Mouse (Mus musculus) heart, postnatal 36 days (tissue): Measurements from ENCODE around the gene Reep6. TPM values are rescaled to one million over a fixed set of nuclear protein-coding genes. Genes with fewer than 3 reads are reported as not detected.

ENCODE experiments used
- DNase-seq, 2 experiments: peaks; one replicate each; pipeline ENCODE4 v3.0.0; 2021 to 2022
- intact Hi-C: fragments of 180-260 bp; cut with DNase I; formaldehyde crosslinking; loops from one replicate; pipeline ENCODE4 v1.15.1; 2025
- total RNA-seq, 2 experiments: library from RNA; stranded (reverse); gene quantifications; 2 replicates each; pipeline ENCODE4 v1.2.3; 2021

The Reep6 gene
- total RNA-seq, 2 experiments from 2014 or later: 2.7 TPM

DNA sequence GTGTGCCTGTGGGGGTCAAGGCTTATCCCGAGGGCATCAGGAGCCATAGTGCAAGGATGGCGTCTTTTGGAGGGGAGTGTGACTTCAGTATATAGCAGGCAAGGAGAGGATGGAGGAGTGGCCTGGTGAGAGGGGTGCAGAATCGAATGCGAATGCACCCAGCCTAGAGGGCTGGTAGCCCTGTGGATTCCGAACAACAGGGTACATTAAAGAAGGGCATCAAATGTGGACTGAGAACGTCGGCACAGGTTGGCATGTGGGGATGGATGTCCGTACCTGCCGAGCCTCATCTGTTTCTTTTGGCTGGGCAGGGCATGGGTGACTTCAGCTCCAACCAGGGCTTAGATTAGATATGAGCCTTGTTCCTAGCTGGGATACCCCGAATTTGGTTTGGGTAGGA is 29.9 kb upstream of the Reep6 start:
- no peak for DNase-seq
- intact Hi-C loops: no loop called here

DNA sequence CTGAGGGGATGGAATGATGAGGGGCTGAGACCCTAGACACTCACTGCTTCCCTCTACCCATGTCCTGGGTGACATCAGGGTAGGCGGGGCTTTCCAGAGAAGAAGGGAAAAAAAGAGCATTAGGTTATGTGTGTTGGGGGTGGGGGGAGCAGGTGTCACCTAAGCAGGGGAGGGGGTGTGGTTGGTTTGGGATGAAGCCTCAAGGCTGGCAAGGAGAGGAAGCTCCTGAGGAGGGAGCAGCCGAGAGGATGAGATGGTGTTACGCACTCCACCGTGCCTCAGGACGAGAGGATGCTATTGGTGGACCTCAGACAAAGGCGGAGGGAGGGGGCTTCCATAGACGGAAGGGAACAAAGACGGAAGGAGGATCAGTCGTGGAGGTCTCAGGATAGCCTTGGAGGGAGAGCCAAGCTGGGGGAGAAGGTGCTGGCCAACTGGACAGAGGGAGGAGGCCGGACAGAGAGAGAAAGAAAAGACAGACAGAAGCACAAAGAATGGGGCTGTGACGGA is 29.0 kb upstream of the Reep6 start:
- intact Hi-C loops: no loop called here
- no peak for DNase-seq

DNA sequence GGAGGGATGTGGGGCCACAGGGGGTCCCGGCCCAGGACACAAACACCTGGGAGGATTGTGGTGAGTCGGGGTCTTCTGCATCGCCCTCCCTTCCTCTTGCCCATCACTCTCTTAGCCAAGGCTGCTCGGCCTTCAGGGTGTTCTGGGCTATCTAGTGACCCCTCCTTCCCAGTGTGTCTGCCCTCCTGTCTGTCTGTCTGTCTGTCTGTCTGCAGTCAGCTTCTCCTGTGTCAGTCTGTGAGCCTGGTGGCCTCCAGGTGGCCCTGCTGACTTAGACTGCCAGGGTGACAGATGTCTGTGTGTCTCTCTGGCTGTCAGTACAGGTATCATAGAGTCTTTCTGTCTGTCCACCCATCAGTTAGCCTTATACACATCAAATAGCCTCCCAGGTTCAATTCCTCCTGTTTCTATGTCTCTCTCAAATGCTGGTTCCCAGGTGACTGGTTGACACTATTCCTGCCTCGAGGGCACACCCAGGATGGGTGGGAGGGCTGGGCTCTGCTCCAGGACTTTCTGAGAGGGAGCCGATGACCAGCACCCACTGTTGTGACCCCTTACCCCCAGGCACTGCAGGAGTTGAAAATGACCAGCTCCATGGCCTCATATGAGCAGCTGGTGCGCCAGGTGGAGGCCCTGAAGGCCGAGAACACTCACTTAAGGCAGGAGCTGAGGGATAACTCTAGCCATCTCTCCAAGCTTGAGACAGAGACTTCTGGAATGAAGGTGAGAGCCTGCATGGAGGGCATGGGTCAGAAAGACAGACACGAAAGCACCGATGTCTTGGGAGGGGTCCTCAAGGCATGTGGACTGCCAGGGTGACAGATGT is 28.3 kb upstream of the Reep6 start:
- DNase-seq: no peak
- intact Hi-C loops: no loop called here

DNA sequence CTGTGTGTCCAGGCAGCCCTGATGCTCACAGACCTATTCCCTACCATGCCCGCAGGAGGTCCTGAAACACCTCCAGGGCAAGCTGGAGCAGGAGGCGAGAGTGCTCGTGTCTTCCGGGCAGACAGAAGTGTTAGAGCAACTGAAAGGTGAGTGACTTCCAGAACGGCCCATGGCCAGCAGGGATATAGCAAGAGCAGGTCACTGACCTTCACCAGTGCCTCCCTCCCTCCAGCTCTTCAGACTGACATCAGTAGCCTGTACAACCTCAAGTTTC is 27.7 kb upstream of the Reep6 start:
- DNase-seq: no peak
- intact Hi-C loops: no loop called here

DNA sequence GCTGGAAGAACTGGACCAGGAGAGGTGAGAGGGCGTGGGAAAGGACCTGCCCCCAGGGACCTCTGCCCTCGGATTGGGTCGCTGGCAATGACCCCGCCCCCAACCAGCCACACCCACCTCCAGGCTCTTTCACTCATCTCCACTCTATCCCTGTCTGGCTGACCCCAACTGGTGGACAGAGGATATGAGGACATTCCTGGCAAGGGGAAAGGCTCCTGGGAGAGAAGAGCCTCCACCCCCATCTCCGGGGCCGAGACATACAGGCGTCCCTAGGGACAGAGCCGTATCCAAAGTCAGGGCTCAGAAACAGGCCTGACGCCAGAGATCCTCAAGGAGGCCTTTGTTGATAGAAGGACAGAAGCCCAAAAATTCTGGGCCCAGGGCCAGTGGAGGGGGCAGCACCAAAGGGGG is 27.3 kb upstream of the Reep6 start:
- intact Hi-C loops: no loop called here

DNA sequence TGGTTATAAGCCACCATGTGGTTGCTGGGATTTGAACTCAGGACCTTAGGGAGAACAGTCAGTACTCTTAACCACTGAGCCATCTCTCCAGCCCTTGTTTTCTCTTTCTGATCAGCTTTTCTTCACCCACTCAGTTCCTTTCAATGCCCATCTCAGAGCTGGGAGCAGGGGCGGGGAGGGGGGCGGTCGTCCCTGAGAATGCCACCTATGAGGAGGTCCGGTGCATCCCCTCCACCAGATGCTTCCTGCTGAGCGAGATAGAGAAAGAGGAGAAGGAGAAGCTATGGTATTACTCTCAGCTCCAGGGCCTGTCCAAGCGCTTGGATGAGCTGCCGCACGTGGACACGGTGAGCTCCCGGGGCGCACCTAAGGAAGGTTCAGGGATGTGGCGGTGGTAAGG is 25.3 kb upstream of the Reep6 start:
- DNase-seq: no peak
- intact Hi-C loops: no loop called here

More for the DNA sequence above, 27.3 kb upstream of the Reep6 start:
- DNase-seq: peak; percentile 82 to 83

DNA sequence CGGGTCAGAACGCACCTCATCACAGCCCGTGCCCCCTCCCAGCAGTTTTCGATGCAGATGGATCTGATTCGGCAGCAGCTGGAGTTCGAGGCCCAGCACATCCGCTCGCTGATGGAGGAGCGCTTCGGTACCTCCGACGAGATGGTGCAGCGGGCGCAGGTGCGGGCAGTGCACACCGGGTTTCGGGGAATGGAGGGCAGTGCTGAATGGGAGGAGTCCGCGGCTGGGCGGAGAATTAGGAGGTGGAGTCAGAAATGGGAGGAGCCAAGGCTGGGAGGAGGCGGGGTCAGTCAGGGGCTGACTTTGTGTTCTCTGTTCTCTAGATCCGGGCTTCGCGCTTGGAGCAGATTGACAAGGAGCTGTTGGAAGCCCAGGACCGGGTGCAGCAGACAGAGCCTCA is 24.9 kb upstream of the Reep6 start:
- intact Hi-C loops: no loop called here

DNA sequence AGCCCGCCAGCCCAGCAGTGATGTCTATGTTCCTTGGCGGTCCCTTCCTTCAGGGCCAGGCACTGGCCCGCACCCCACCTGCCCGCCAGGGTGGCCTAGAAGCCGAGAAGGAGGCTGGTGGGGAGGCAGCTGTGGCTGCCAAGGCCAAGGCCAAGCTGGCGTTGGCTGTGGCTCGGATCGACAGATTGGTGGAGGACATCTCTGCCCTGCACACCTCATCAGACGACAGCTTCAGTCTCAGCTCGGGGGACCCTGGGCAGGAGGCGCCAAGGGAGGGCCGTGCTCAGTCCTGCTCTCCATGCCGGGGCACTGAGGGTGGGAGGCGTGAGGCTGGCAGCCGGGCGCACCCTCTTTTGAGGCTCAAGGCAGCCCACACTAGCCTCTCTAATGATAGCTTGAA is 18.2 kb upstream of the Reep6 start:
- intact Hi-C loops: no loop called here
- DNase-seq: no peak

More for the DNA sequence above, 24.9 kb upstream of the Reep6 start:
- DNase-seq: no peak

DNA sequence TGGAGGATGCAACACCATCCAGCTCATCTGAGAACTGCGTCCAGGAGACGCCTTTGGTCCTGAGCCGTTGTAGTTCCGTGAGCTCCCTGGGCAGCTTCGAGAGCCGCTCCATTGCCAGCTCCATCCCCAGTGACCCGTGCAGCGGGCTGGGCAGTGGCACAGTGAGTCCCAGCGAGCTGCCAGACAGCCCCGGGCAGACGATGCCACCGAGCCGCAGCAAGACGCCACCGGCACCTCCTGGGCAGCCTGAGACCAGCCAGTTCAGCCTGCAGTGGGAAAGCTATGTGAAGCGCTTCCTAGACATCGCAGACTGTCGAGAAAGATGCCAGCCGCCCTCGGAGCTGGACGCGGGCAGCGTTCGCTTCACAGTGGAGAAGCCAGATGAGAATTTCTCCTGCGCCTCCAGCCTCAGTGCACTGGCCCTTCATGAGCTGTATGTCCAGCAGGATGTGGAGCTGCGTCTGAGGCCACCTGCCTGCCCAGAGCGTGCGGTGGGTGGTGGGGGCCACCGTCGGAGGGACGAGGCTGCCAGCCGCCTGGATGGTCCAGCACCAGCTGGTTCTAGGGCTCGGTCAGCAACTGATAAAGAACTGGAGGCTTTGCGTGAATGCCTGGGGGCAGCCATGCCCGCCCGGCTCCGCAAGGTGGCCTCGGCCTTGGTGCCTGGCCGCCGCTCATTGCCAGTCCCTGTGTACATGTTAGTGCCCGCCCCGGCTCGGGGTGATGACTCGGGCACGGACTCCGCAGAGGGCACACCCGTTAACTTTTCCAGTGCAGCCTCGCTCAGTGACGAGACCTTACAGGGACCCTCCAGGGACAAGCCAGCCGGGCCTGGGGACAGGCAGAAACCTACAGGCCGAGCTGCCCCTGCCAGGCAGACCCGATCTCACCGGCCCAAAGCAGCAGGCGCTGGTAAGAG is 16.9 kb upstream of the Reep6 start:
- intact Hi-C loops: no loop called here
- no peak for DNase-seq

DNA sequence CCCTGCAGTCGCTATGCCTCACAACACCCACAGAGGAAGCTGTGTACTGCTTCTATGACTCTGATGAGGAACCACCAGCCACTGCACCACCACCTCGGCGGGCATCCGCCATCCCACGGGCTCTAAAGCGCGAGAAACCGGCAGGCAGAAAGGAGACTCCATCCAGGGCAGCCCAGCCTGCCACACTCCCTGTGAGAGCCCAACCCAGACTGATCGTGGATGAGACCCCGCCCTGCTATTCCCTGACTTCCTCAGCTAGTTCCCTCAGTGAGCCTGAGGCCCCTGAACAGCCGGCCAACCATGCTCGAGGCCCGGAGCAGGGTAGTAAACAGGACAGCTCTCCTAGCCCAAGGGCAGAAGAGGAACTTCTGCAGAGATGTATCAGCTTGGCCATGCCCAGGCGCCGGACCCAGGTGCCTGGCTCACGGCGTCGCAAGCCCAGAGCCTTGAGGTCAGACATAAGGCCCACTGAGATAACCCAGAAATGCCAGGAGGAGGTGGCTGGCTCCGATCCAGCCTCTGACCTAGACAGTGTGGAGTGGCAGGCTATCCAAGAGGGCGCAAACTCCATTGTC is 16.0 kb upstream of the Reep6 start:
- DNase-seq: no peak
- intact Hi-C loops: no loop called here

DNA sequence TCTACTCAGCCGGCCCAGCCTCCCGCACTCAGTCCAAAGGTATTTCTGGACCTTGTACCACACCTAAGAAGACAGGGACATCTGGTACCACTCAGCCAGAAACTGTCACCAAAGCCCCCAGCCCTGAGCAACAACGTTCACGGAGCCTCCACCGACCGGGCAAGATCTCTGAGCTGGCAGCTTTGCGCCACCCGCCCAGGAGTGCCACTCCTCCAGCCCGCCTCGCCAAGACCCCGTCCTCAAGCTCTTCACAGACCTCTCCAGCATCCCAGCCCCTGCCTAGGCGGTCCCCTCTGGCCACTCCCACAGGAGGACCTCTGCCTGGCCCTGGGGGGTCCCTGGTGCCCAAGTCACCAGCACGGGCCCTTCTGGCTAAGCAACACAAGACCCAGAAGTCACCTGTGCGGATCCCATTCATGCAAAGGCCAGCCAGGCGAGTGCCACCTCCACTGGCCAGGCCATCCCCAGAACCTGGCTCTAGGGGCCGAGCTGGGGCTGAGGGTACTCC is 15.2 kb upstream of the Reep6 start:
- intact Hi-C loops: no loop called here
- DNase-seq: no peak

DNA sequence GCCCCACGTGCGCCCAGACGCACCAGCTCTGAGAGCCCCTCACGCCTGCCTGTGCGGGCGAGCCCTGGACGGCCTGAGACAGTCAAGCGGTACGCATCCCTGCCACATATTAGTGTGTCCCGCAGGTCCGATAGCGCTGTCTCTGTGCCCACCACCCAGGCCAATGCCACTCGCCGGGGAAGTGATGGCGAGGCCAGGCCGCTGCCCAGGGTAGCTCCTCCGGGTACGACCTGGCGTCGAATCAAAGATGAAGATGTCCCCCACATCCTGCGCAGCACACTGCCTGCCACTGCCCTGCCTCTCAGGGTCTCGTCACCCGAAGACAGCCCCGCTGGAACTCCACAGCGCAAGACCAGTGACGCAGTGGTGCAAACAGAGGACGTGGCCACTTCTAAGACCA is 14.4 kb upstream of the Reep6 start:
- no peak for DNase-seq
- intact Hi-C loops: no loop called here

DNA sequence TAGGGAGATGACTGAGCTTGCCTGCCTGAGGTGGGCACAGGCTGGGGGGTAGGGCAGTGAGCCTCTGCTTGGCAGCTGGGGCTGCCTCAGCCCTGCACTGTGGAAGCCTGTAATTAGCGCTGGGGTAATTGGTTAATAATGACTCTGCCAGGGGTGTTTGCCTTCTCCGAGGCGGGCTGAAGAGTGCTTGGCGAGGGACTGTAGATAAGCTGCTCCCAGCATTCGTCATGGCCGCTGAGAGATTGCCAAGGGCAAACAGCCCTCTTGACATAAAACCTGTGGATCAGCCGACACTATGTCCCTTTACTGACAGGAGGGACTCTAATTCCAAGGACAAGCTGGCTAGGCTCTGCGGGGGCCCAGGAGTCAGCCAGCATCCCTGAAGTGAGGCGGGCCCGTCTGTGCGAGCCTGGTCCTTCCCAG is 13.4 kb upstream of the Reep6 start:
- intact Hi-C loops: no loop called here
- DNase-seq: no peak

DNA sequence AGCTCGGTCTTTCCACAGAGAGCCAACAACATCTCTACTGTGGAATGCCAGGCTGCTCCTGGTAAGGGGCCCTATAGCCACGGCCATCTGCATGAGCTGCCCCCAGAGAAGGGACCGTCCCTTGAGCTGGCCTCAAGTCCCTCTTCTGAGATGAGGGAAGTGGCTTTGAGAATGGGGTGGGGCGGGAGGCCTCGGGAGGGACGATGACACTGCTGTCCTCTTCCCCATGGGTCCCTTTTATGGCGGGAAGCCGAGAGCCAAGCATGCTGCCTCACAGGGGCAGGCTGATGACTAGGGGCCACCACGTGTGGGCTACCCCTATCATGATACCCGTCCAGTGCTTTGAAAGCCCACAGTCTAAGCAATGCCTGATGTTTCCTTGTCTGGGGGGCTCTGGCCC is 12.7 kb upstream of the Reep6 start:
- no peak for DNase-seq
- intact Hi-C loops: no loop called here

DNA sequence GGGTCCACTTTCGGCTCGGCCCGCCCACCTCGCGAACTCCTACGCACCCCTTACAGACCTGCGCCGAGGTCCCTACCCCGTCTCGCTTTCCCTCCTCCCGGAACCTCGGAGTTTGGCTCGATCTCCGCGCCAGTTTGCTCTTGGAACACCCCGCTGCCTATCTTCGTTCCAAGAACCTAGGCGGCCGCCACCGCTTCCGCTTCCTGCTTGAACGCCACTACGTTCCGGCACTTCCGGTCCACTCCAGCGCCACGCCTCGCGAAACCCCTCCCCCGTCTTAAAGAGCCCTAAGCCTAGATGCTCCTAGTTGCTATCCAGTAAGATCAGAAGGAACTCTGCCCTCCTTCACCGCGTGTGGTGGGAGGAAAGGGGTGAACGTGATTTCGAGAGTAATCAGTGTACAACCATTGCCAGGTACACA is 9.4 kb upstream of the Reep6 start, which contains the start of gene 2310011J03Rik:
2310011J03Rik (minus strand) TSS at position 198 of the 421 bp plus-strand sequence.
- DNase-seq: peak; percentile 90 to 91
- intact Hi-C loops: loop anchor here (2.0 kb wide), 1 partner anchor 26 kb away; the partner anchor contains the start of gene Apc2

DNA sequence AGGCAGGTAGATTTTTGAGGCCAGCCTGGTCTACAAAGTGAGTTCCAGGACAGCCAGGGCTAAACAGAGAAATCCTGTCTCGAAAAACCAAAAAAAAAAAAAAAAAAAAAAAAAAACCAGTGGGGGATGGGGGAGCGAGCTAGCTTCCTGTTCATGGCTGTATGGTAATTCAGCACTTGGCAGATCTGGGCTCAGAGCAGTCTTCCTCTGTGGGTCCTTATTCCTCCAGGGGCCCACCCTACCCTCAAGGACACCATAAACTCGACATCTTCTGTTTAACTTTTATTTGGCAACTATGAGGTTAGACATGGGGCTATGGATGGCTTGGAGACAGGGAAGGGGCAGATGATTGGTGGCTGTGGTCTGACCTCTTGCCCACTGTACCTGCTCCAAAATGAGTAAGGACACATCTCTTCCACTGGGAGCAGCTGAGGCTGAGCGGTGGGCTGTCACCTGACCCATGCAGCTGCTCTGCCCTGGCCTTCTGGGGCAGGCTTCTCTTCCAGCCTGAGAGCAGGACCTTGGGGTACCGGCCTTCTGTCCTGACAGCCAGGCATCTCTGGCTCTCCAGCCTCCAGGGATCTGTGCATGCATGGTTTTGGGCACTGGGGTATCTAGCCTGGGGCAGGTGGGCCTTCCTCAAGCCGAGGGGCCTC is 8.6 kb upstream of the Reep6 start:
- no peak for DNase-seq
- intact Hi-C loops: loop anchor here (2.0 kb wide), 1 partner anchor 26 kb away; the partner anchor contains the start of gene Apc2

DNA sequence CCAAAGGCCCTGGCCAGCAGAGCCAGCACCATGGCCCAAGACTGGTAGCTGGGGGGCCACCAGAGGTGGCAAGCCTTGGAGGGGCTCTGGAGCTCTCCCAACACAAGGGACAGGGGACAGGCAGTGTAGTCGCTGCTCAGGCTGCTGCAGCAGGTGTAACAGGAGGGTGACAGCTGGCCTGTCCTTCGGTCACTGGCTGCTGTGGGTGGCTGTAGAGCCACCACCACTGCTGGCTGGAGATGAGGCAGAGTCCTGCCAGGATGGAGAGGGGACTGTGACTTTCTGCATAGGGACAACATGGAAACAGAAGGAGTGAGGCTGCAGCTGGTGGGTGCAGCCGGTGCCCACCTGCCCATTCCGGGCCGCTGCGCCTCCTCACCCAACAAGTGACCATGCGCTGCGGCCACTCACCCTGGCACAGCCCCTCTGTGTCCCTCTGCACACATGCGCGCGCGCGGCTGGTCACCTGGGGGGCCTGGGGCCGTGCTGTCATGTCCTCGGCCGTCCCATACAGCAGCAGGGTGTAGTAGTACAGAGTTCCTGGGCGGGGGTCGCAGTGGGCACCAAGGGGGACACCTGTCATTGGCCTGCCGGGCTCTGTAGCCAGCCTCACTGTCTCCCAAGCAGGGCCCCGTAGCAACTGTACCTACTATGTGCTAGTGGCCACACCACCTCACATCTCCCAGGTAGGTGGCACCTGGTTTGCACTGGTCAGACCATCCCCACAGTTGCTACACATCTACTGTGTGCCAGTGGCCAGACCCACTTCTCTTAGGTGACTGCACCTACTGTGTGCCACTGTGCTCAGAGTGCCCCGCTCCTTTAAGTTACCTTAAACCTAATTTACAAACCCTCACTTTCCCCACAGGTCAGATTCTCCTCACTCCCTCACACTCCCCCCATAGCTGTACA is 7.8 kb upstream of the Reep6 start:
- intact Hi-C loops: loop anchor here (2.0 kb wide), 1 partner anchor 27 kb away; the partner anchor contains the start of gene Apc2
- no peak for DNase-seq

DNA sequence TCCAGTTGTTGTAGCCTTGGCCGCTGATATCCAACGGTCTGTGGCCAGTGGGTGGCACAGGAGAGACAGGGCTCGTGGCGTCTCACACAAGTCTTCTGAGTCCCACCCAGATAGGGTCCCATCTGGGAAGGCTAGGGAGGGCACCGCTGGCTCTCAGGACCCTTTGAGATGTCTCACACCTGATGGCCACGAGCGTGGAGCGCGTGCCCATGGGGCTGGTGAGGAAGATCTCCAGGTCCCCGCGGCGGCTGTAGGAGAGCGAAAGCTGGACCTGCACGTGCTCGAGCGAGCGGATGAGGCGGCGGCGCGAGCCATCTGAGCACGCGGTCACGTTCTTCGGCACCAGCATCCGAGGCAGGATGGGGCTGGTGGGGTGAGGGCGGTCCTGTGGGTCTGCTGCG is 6.9 kb upstream of the Reep6 start:
- intact Hi-C loops: no loop called here
- DNase-seq: peak in 1 of 2 experiments; percentile 48
